Mouse (Mus musculus): ENCODE measurements at regions not wholly inside any gene's neighbourhood (a gene's known extent, or its start where the extent isn't known, plus 50 kb on each side); places are given as distances from the start of the nearest gene placed in this dataset.

- TF ChIP-seq CTCF (IDR thresholded peaks at IDR 0.05; ENCODE audit: low read depth) (no peak), EP300 (IDR thresholded peaks at IDR 0.05; ENCODE audit: low read depth) (no peak)
These were observed 54.7 kb upstream of the Ptgfrn start for GRCm38 (mm10) chr3:101164771-101165170.

Measured in liver, embryonic 14.5 days (tissue).